Mouse (Mus musculus) spleen, postnatal 14 days (tissue): ENCODE measurements around the gene Cmtm7.

Experiments
- DNase-seq, 2 experiments: peaks; one replicate each; pipeline ENCODE4 v3.0.0; 2021 to 2022; ENCODE audit warnings: low spot score in 2 of 2

The Cmtm7 gene

DNA sequence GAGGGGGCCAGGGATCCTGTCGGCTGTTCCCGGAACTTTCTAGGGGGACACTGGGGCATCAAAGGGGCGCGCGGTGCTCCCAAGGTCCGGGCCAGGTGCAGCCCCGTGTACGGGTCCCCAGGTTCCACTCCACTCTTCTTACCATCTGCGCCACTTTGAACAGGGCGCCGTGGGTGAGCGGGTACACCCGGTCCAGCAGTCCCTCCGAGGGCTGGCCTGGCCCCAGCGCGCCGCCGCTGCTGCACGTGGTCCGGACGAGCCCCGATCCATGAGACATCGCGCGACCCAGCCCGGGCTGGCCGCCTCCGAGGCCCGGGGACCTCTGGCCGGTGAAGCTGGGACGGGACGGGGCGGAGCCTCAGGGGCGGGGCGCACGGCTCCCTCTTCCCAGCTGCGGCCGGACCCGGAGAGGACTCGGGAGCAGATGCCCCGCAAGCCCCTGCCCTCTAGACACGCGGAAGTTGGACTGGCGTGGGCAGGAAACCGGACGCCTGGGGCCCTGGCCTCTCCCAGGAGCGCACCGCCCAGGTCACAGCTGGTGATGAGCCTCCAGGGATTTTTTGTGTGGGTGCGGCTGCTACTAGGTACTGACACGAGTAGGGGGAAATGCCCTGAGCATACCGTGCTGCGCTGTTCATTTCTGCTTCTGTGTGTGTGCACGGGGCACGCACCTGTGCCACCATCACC is at the start of gene Cmtm7:
TSS of gene Cmtm7 (minus strand) at position 331 of the 687 bp plus-strand sequence.
- peak; percentile 54 to 57 for DNase-seq

DNA sequence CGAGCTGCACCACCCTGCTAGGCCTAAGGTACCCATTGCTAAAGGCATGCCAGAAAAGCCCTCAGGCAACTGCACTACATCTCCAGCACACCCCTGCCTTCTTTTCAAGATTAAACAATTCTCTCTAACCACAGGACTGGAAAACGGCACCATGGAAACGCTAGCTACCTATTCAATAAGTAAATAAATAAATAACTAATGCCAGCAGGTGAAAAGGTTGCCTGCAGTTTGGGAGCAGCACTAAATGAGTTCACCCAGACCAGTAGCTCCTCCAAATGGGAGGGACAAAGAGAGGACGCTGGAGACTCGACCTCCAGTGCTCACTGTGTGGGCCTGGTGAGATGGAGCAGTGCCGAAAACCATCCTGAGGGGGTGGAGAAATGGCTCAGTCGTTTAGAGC is 48.7 kb upstream of the Cmtm7 start:
- DNase-seq: no peak

DNA sequence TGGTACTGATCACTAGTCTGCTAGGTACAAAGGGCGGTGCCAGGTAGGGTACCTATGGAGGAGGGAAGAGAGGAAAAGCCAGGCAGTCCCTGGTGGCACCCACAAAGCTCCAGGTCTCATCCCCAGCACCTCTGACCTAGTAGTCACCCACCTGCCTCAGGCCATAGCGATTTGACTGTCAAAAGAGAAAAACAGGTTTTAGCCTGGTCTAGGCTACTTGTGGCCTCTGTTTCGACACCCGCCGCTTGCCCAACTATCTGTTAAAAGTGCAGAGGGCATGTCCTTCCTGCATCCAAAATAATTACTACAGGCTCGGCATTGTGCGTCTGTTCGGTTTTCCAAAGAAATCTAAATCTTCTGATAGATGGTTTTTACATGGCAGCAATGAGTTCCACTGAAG is 48.0 kb upstream of the Cmtm7 start:
- DNase-seq: no peak

DNA sequence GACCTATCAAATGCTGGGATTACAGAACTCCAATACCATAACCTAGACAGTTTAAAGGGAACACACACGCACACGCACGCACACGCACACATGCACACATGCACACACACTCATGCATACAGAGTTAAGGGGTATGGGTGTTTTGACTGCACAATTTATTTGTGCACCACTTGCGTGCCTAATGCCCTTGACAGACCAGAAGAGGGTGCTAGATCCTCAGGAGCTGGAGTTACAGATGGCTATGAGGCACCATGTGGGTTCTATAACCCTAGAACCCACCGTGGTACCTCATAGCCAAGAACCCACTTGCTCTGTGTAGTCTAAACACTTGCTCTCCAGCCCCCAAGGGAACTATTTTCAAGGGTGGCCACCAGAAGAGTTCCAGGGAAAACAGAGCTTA is 46.7 kb upstream of the Cmtm7 start:
- DNase-seq: no peak

DNA sequence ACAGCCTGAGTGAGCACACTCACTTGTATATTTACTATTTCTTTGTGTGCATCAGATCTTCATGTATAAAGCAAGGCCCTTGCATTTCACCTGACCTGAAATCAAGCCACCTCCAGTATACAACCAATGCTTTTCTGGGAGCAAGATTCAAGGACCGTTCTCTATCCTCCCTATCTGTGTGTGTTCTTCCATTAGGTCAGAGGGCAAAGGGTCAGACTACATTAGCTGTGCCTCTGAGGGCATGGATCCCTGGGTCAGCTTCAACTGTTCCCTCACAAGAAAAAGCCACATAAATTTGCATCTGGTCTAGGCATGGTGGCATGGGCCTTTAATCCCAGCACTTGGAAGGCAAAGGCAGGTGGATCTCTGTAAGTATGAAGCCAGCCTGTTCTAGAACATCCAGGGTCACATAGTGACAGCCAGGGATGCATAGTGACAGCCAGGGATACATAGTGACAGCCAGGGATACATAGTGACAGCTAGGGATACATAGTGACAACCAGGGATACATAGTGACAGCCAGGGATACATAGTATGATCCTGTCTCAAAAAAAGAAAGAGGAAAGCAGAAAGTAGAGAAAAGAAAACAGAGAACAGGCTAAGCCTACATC is 45.7 kb upstream of the Cmtm7 start:
- no peak for DNase-seq

DNA sequence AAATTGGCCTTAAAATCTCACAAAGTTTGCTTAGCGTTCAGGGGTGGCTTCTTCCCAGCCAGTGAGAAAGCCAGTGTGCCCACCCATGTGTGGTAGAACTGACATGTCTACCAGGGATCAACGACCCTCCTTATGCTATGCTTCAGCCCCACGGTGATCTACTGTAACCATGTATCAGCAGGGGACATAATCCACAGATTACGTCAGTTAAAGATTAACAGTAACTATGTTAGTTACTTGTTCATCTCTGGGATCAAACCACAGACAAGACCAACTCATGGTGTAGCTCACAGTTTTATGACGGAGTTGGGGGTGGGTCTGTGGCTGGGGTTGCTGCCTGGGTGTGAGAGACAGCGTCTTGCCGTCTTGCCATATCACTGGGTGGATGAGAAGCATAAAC is 42.5 kb upstream of the Cmtm7 start:
- DNase-seq: no peak

DNA sequence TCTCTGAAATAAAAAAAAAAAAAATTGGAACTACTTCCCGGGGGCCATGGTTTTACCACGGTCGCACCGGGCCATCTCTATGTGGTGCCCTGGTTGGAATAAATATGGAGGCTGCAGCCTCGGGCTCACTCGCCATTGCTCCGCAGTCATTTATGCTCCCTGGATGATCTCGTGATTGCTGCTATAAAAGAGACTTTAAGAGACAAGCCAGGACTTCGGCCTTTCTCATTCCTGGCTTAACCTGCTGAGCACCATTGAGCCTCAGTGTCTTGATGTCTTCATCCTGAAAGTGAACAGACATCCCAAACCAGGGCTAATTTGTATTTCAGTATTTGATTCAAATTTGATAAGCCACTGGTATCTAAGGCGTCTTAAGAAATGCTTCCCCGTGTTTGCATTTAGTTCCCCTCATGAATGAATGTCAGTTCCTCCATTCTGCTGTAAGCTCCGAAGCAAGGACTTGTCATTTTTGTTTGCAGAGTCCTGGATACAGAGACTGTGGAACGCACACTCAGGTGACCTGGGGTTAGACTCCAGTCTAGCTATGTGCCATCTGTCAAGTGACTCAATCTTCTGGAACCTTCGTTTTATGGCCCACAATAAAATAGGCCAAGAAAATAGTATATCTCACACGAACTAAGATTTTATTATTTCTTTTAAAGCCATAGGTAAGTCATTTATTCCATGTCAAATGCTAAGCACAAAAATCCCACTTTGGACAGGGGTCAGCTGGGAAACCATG is 40.1 kb upstream of the Cmtm7 start:
- no peak for DNase-seq

DNA sequence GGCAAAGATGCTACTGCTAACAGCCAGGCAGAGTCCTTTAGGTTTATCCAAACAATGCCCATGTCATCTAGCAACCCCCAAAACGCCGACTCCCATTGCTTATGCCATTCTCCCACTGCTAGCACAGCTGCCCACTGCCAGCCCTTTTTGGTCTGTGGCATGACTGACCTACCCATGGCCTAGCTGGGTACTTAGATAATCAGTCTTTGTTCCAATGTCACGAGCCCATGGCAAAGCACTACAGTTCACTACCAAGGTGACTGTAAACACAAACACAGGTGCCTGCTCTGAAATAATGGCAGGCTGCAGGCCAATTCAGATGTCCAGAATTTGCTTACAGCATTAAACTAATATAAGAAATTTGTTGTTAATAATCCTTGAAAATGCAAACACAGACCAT is 37.3 kb upstream of the Cmtm7 start:
- DNase-seq: no peak

DNA sequence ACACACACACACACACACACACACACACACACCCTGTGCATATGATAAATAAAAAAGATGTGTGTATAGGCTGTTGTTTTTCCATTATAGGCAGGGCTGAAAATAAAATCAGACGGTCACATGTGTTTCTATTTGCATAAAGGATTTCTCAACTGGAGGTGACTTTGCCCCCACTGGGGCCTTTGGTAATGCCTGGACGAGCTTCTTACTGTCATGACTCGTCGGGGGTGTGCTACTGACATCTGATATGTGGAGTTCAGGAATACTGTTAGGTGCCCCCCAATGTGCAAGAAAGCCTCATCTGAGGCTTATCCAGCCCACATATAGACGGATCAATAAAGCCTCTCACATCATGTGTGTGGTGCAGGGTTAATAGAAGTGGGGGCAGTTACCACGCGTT is 35.4 kb upstream of the Cmtm7 start:
- DNase-seq: no peak

DNA sequence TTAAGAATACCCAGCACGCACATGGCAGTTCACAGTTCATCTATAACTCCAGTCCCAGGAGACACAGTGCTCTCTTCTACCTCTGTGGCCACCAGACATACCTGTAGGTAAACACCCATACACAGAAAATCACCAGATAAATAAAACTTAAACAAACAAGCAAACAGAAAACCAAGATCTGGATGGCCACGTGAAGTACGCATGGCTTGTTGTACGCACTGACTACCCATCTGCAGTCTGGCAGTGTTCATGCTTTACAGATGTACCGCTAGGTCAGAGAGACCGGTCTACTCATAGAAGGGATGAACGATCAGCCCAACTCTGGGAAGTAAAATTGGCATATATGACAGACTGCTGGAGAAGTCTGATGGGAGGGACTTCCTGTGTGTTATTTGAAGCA is 34.5 kb upstream of the Cmtm7 start:
- no peak for DNase-seq

DNA sequence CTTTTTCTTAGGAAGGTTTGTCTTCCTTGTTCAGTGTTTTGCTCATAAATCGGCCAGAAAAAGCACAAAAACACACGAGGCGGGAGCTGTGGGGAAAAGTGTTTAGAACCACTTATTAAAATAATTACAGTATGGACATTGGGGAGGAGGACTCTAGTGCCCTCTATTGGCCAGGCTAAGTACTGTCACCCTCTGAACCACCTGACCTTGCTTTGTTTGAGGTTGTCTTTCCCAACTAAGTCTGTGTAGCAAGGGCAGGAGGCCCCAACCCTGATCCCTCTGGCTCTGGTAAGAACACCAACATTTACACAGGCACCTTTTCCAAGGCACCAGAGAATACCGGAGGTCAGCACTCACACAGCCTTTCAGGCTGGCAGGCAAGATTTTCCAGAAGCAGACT is 33.7 kb upstream of the Cmtm7 start:
- peak in 1 of 2 experiments; percentile 15 for DNase-seq

DNA sequence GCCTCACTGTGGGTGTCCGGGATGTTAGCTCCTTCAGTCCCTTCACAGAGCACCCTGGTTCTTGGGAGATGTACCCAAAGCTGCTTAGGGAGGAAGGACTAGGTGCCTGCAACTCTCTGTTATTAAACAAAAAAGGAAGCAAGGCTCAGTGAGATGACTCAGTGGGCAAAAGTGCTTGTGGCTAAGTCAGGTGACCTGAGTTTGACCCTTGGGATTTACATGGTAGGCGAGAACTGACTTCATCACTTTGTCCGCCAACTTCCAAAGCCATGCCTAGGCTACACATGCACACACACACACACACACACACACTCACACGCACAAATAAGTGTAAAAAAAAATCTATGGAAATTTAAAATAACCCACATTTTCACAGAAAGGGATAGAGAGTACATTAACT is 30.3 kb upstream of the Cmtm7 start:
- DNase-seq: no peak

DNA sequence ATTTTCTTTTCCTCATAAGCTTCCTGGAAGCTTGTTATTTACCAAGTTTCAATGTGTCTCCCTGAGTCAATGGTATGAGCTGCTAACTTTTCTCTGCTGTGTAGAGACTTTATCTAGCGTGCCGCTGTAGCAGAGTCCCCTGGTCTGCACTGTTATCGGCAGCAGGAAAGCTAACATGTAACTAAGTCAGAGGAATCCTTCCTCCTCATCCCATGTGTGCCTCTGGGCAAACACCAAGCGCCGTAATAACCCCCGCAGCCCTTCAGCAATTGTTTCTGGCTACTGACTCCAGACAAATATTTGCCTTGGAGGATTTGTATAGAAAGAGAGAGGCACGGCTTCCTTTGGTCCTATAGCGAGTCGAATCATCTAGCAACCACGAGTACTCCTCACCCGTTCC is 29.2 kb upstream of the Cmtm7 start:
- no peak for DNase-seq

DNA sequence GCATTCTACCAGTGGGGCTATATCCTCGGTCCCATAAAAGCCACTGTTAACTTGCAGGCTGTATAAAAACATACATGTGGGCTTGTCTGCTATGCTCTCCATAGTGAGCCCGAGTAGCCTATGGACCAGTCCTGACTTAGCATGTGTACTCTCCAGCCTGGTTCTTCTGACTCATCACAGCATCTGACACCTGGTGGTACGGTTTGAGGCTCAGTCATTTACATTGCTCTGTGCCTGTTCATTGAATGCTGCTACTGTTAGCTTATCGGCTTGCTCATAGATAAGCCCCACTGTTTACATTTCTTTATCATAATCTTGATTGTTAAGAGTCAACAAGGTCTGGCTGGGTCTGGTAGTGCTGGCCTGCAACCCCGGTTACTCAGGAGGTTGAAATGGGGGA is 27.0 kb upstream of the Cmtm7 start:
- DNase-seq: no peak

DNA sequence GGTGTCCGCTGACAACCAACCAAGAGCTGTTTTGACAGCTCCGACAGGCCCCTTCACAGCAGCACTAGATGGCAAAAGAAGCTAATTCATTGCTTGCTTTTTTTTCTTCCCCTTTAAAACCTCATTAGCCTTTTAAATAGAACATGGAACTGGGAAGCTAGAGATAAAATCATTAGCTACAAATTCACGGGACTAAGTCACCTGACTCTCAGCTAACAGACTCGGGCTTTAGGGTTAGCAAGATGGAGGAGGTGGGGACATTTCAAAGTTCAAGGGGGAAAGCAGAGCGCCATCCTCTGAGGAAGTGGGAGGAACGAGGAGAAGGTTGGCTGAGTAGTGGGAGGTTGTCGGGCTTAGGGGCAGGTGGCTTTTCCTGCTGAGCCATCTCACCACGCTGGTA is 25.6 kb upstream of the Cmtm7 start:
- DNase-seq: no peak

DNA sequence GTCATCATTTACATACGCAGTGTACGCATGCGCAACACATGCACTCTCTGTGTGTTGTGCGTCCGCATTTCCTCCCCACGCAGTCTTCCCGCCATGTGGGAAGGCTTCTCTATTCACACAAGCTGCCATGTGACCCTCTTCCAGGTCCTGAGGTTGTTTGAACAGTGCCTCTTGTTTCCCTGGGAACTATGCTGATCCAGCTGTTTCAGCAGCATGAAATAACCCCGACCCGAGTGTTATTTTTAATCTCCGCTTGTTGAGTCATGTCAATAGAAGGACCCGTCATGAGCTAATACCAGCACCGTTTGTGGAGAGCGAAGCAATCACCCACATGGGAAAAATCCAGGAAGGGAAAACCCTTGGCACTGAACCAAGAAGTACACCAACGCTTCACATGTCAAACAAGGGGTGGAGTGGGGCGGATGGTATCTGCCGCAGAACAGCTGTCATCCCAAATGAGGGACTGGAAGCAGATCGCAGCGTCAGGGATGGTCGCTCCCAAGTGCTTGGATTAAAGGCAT is 23.6 kb upstream of the Cmtm7 start:
- no peak for DNase-seq

DNA sequence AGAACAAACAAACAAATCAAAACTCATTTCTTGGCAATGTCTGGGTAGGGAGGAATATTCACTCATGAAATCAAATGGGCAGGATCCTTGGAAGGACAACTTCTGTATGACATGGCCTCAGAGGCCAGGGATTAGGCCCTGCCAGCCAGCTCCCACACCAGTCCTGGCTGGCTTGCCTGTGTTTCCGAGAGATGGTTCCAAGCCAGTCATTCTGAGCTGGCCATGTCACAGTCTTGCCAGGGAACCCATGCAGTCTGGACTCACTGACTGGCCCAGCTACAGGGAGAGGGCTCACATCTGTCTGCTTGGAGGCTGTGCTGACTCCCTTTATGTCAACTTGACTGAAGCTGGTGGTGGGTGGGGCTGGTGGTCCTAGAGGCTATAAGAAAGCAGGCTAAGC is 20.5 kb upstream of the Cmtm7 start:
- no peak for DNase-seq

DNA sequence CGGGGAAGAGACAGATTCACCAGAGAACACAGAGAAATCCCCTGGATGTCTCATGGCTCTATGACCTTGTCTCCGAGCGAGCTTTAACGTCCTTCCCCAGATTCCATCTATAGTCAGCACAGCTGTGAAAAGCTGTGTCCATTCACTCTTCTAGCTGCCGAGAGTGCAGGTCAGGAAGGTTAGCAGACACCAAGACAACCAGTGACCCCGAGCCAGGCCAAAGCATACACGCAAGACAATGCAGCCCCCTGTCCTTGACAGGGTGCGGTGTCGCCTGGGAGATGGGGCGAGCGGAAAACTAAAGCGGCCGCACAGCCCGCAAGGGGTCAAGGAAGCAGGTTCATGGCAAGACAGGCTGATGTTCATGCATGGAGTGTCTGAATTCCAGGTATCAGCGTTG is 19.6 kb upstream of the Cmtm7 start:
- DNase-seq: no peak

DNA sequence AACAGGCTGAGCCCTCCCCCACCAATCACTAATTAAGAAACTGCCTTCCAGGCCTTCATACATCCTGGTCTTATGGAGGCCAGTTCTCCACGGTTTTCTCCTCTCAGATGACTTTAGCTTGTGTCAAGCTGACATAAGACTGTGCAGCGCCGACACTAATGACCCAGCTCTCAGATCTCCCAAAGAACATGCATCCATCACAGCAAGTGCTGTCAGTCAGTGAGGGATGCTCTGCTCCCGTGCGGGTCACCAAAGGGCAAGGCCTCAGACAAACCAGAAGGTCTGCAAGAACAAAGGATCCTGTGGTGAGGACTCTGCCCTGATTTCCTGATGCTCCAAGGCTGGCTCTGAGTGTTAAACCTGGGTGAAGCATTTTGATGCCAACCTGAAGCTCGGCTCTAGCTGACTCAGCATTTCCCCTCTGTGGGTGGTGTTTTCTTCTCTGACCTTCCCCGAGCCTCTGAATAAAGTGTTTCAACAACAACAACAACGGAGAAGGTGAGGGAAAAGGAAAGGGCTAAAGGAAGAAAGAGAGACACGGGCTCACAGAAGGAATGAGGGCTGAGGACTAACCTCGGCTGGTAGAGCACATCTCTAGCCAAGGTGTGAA is 17.9 kb upstream of the Cmtm7 start:
- no peak for DNase-seq

DNA sequence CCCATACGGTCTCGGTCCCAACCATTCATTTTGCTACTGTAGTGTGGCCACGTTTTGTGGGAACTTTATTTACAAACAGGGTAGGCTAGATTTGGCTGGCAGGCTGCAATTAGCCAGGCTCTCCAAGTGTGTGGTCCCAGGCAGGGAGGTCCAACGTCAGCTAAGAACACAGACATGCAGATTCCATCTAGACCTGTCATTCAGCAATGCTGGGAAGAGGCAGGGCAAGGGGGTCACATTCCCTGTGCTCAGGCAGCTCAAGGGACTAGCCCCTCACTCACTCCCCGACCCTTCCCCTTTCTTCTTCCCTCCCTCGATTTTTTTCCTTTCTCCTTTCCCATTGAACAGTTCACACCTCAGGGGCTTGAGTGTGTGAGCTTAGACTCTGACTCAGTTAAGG is 17.2 kb upstream of the Cmtm7 start:
- no peak for DNase-seq

DNA sequence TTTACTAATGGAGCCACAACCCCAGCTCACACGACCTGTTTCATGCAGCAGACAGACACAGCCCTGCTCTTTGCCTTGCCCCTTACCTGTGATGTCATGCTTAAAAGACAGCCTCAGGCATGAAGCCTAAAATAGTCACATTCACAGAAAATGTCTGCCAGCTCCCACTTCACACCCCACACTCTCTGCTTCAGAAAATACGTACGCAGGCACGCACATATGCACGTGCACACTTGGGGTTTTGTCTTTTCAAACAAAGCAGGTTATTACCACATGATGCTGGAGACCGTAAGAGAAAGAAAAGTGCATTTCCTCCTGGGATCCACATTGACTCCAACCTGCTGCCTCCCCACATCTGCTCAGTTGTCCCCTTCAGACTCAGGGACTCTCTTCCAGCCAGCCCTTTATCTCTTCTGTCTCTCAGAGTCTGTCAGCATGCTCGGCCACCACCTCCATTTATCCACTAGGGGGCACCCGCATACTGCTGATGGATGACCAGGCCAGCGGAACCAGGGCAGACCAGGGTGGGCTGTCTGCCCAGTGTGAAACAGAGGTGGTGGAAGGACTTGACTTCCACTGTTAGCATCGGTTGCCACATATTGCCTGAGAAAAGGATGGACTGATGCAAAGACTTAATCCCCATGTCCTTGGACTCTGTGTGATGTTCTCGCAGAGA is 15.8 kb upstream of the Cmtm7 start:
- DNase-seq: peak; percentile 51 to 77

DNA sequence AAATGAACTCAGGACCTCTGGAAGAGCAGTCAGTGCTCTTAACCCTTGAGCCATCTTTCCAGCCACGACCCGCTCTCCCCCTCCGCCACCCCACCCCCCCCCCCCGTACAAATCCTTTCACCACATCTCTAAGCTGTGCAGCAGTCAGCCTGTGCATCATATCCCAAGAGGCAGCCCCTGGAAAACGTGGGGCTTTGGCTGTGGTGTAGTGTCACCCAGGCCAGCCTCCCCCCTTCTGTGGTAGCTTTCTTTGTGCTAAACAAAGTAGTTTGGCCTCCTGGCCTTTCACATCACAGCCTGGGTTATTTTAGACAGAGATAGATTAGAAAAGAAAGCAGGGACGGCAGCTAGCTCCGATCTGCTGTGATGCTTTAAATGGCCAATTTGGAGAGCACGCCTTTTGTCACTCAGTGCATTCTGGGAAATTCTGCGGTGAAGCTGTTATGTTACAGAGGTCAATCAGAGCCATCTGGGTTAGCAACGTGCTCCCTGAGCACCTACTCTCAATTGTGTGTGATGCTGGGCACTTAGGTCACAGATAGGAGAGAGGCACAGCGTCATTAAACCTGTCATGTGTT is 14.9 kb upstream of the Cmtm7 start:
- DNase-seq: no peak
